Mouse (Mus musculus): ENCODE measurements around the gene Cyfip1.

Cyfip1 gene

GRCm38 (mm10) chr7:55938341-55938740 lies 96.8 kb downstream of the Cyfip1 start:
- in situ Hi-C loops (cut with MboI, MseI), result no loop called here

- in situ Hi-C loops (cut with MboI, MseI), result no loop called here
Observed at GRCm38 (mm10) chr7:55956054-55956453, 114.5 kb downstream of the Cyfip1 start.

DNA sequence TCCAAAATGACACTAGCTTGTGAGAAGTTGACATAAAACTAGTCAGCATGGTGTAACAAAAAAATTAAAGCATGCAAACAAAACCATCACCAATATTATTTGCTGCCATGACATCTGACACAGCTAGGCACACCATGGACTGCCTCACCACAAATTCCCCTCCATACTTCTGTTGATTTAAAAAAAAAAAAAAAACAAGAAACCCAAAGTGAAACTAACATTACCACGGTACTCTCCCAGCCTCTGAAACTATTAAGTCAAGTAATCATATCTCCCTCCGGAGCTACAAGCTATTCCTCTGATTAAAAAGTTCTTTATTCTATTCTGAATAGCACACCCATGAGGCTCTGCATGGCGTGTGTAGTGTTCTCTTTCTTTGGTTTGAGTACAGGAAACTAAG lies 115.6 kb downstream of the Cyfip1 start:
- in situ Hi-C loops (cut with MboI, MseI), result no loop called here

DNA sequence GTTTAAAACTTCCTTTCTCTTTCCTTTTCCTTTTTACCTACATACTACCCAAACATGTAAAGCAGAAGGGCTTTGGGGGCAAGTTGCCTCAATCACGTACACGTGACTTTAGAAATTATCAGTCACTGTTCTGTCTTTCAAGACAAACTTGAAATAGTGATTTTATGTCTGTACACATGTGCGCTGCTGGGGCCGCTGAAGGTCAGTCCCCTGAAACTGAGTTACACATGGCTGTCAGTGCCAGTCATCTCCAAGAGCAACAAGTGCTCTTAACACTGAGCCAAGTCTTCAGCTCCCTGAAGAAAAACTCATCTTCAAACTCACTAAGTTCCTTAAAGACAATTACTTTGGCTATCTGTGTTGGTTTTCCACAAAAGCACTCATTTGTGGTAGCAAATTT lies 116.4 kb downstream of the Cyfip1 start:
- in situ Hi-C loops (cut with MboI, MseI), result no loop called here

- in situ Hi-C loops (cut with MboI, MseI), result loop anchor here (10.0 kb wide), 2 partner anchors 115 to 165 kb away; partner anchors contain the start of genes Cyfip1 and Tubgcp5
Observed at GRCm38 (mm10) chr7:55959801-55960200, 118.3 kb downstream of the Cyfip1 start.

DNA sequence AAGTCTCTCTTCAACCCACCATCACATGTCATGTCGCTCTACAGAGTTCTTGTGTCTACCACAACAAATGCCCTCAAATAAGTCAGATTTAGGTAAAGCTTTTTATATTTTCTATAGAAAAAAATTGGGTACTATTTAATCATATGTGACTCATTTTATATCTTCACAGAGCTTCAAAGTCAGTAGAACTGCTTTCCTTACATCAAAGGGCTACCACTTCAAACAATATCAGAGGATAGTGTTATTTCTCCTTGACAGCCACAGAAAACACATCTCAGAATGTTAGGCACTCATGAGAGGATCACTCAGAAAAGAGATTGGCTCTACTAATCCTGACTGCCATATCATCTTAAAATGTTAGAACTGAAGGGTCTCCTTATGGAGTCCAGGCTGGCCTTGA lies 119.0 kb downstream of the Cyfip1 start:
- in situ Hi-C loops (cut with MboI, MseI), result loop anchor here (10.0 kb wide), 2 partner anchors 116 to 166 kb away; partner anchors contain the start of genes Cyfip1 and Tubgcp5

GRCm38 (mm10) chr7:55962004-55962908 lies 120.7 kb downstream of the Cyfip1 start, which contains the start of gene Nipa2:
Gene Nipa2 (minus strand): TSS chr7:55962476.
- in situ Hi-C loops (cut with MboI, MseI), result loop anchor here (10.0 kb wide), 2 partner anchors 117 to 167 kb away; partner anchors contain the start of genes Cyfip1 and Tubgcp5

DNA sequence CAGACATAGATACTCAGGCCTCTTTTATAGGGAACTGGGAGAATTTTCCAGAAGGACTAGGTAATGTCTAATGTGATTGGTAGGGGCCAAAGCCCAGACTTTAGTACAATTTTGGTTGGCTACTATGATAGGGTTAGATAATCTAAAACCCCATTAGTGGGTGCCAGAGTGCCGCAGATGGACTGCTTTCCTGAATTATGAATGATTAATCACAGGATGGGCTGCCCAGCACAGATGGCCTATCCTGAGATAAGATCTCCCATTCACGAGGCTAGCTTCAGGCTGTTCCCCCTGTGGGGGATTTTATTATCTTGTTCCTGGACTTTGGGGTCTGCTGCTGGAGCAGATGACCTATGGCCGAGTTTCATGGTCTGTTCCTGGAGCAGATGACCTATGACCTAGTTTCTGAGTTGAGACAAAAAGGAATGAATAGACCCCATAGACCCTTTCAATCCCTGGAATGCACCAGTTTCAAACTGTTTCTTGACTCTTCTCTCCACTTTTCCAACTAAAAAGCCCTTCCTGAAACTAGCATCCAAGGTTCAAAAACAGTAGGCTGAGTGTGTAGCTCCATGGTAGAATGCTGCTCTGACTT lies 125.4 kb downstream of the Cyfip1 start:
- in situ Hi-C loops (cut with MboI, MseI), result loop anchor here (10.0 kb wide), 2 partner anchors 122 to 172 kb away; partner anchors contain the start of genes Cyfip1 and Tubgcp5

DNA sequence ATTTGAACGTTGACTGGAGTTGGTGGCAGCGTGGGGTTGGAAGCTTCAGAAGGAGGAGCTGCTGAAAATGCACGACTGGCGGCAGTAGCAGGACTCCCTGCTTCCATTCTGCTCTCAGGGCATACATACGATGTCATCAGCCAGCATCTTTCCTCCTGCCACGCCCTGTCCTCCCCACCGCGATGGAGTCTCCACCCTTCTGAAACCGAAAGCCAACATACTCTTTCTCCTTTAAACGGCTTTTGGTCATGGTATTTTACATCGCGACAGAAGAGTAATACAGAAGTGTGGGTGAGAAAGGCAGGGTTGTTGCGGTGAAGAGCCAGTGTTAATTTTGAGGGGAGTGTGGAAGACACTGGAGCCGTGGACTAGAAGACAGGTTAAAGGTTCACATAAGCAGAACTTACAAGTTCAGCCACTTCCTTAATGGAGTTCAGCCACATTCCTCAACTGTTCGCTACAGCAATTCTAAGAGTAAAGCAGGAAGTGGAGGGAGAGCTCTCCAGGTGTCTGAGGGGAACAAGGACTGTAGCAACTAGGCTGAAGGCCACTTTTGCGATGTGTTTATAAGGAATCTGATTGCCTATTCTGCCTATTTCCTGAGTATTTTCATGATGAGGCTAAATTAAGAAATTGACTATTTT lies 126.8 kb downstream of the Cyfip1 start:
- in situ Hi-C loops (cut with MboI, MseI), result loop anchor here (10.0 kb wide), 2 partner anchors 124 to 174 kb away; partner anchors contain the start of genes Cyfip1 and Tubgcp5

DNA sequence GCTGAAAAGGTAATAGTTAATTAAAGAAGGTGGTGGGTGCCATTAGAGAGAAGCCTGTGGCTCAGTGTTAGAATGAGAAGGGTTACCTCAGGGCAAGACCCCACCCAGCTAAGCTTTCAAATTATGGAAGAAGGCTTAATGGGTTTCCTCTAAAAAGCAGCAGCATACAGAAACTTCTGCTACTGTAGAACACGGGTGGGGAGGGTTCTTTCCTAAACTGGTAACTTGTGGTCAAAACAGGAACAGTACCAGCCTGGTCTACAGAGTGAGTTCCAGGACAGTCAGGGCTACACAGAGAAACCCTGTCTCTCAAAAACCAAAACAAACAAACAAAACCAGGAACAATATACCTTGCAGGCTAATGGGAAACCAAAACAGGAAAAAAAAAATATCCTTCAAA lies 127.9 kb downstream of the Cyfip1 start:
- in situ Hi-C loops (cut with MboI, MseI), result loop anchor here (10.0 kb wide), 2 partner anchors 125 to 175 kb away; partner anchors contain the start of genes Cyfip1 and Tubgcp5

GRCm38 (mm10) chr7:55974429-55974828 lies 132.9 kb downstream of the Cyfip1 start:
- in situ Hi-C loops (cut with MboI, MseI), result no loop called here

GRCm38 (mm10) chr7:55981511-55981910 lies 140.0 kb downstream of the Cyfip1 start:
- in situ Hi-C loops (cut with MboI, MseI), result no loop called here

Measured in T-helper 1 cell (primary cell).